Mouse (Mus musculus): ENCODE measurements at regions not wholly inside any gene's neighbourhood (a gene's known extent, or its start where the extent isn't known, plus 50 kb on each side); places are given as distances from the start of the nearest gene placed in this dataset. TPM values are rescaled to one million over a fixed set of nuclear protein-coding genes. Genes with fewer than 3 reads are reported as not detected.
A peak's percentile ranks its signal among the peaks of the same experiment; 100 is the strongest.

- intact Hi-C loops (cut with DNase I): no loop called here
- peak in 1 of 2 experiments; percentile 7 for DNase-seq (ENCODE audit: extremely low spot score in 1 of 2, low spot score in 2 of 2)
Observed at GRCm38 (mm10) chr3:3000199-3000598, 2750.4 kb upstream of the Gm8797 start.

- intact Hi-C loops (cut with DNase I): no loop called here
- DNase-seq (ENCODE audit: extremely low spot score in 1 of 2, low spot score in 2 of 2): peak in 1 of 2 experiments; percentile 5
Observed at GRCm38 (mm10) chr3:3001224-3001623, 2749.4 kb upstream of the Gm8797 start.

GRCm38 (mm10) chr3:3001639-3002038 lies 2749.0 kb upstream of the Gm8797 start:
- intact Hi-C loops (cut with DNase I): no loop called here
- peak in 1 of 2 experiments; percentile 14 for DNase-seq (ENCODE audit: extremely low spot score in 1 of 2, low spot score in 2 of 2)

- intact Hi-C loops (cut with DNase I): no loop called here
- DNase-seq (ENCODE audit: extremely low spot score in 1 of 2, low spot score in 2 of 2): peak in 1 of 2 experiments; percentile 5
Observed at GRCm38 (mm10) chr3:3003425-3003824, 2747.2 kb upstream of the Gm8797 start.

- intact Hi-C loops (cut with DNase I): no loop called here
Observed at GRCm38 (mm10) chr3:3011111-3011510, 2739.5 kb upstream of the Gm8797 start.

GRCm38 (mm10) chr3:3012951-3013350 lies 2737.7 kb upstream of the Gm8797 start:
- no peak for DNase-seq (ENCODE audit: extremely low spot score in 1 of 2, low spot score in 2 of 2)
- intact Hi-C loops (cut with DNase I): no loop called here

More at GRCm38 (mm10) chr3:3011111-3011510, 2739.5 kb upstream of the Gm8797 start:
- peak in 1 of 2 experiments; percentile 8 for DNase-seq (ENCODE audit: extremely low spot score in 1 of 2, low spot score in 2 of 2)

GRCm38 (mm10) chr3:3014978-3015377 lies 2735.6 kb upstream of the Gm8797 start:
- intact Hi-C loops (cut with DNase I): no loop called here
- DNase-seq (ENCODE audit: extremely low spot score in 1 of 2, low spot score in 2 of 2): peak in 1 of 2 experiments; percentile 4

GRCm38 (mm10) chr3:3016572-3016971 lies 2734.0 kb upstream of the Gm8797 start:
- intact Hi-C loops (cut with DNase I): no loop called here
- peak in 1 of 2 experiments; percentile 1 for DNase-seq (ENCODE audit: extremely low spot score in 1 of 2, low spot score in 2 of 2)

- no peak for DNase-seq (ENCODE audit: extremely low spot score in 1 of 2, low spot score in 2 of 2)
- intact Hi-C loops (cut with DNase I): no loop called here
Observed at GRCm38 (mm10) chr3:3032793-3033192, 2717.8 kb upstream of the Gm8797 start.

Small RNA genes lying in the stretch of these regions (microRNA-seq; reads per million reads assigned to microRNA genes)
- gene Gm27460: not detected
- gene Gm28002: not detected
